Mouse (Mus musculus): ENCODE data around the gene Sntb2. TPM values are rescaled to one million over a fixed set of nuclear protein-coding genes. Genes with fewer than 3 reads are reported as not detected.

Gene Sntb2
- total and polyA plus RNA-seq, 3 experiments = 0.86 to 2.3 (median 1.3) TPM

GRCm38 (mm10) chr8:107002532-107002931 is 67.0 kb downstream of the Sntb2 start (continued):
- TF ChIP-seq ZC3H11A (IDR thresholded peaks at IDR 0.05; ENCODE audit: low read depth, low read length) (peak; percentile 25; the same call in 1 of the 2 replicates), JUND (conservative IDR thresholded peaks at IDR 0.05; ENCODE audit: low read depth, low read length) (peak; percentile 43), ZKSCAN1 (IDR thresholded peaks at IDR 0.05; ENCODE audit: borderline replicate concordance, low read depth, low read length) (no peak), KAT2A (IDR thresholded peaks at IDR 0.05; ENCODE audit: insufficient replicate concordance, low read length) (no peak), UBTF (IDR thresholded peaks at IDR 0.05; ENCODE audit: low read depth, low read length) (no peak), ZNF384 (IDR thresholded peaks at IDR 0.05; ENCODE audit: low read depth, low read length) (no peak), MXI1 (IDR thresholded peaks at IDR 0.05; ENCODE audit: low read depth, low read length) (no peak), USF1 (IDR thresholded peaks at IDR 0.05; ENCODE audit: low read depth, low read length) (no peak), MAX (IDR thresholded peaks at IDR 0.05; ENCODE audit: low read length) (no peak), ZMIZ1 (IDR thresholded peaks at IDR 0.05; ENCODE audit: low read depth, low read length) (no peak), NELFE (IDR thresholded peaks at IDR 0.05; ENCODE audit: low read depth, low read length) (peak; percentile 85; the same call in 1 of the 2 replicates), NRF1 (IDR thresholded peaks at IDR 0.05; ENCODE audit: low read depth, low read length) (no peak), BHLHE40 (IDR thresholded peaks at IDR 0.05; ENCODE audit: low read depth, low read length) (no peak), PAX5 (IDR thresholded peaks at IDR 0.05; ENCODE audit: low read length) (no peak)

- peaks cover 0 to 8% of the 10 kb centered on the region in 2 experiments for H3K36me3 ChIP-seq (replicated peaks in 1 of 2; ENCODE audit: control insufficient read depth in 1 of 2, insufficient read depth in 1 of 2, low read length in 1 of 2)
- no peaks in the 10 kb centered on the region for H3K27me3 ChIP-seq (replicated peaks)
- H3K4me3 ChIP-seq (replicated peaks in 1 of 3; ENCODE audit: low read depth in 2 of 3, low read length in 2 of 3, poor library complexity in 1 of 3) = no peak overlapping the region
- dilution Hi-C loops (cut with MboI; ENCODE audit: extremely low pct_ligation_motif_present, extremely low pct_unique_long_range_greater_than_20kb, low sequenced_read_pairs) (no loop called here), in situ Hi-C loops (cut with MboI; ENCODE audit: low pct_ligation_motif_present, low pct_unique_long_range_greater_than_20kb, low sequenced_read_pairs) (loop anchor here (10.0 kb wide), 1 partner anchor 283 kb away; no protein-coding TSS in a partner anchor)
- H3K79me2 ChIP-seq (replicated peaks; ENCODE audit: control insufficient read depth, extremely low read depth, insufficient read depth, poor library complexity, severe bottlenecking) = no peaks in the 10 kb centered on the region
- no peak for DNase-seq (ENCODE audit: extremely low read depth)
- H3K27ac ChIP-seq (ENCODE audit: insufficient read depth, low read depth) = no peak overlapping the region
- no peak overlapping the region for H3K4me2 ChIP-seq (ENCODE audit: insufficient read depth, low read depth, poor library complexity, severe bottlenecking)
- no peaks in the 10 kb centered on the region for H3K9me3 ChIP-seq (replicated peaks; ENCODE audit: low read length)
- no peak overlapping the region for H3K9ac ChIP-seq (ENCODE audit: insufficient read depth, low read depth)
- H3K4me1 ChIP-seq (ENCODE audit: control insufficient read depth in 1 of 2, insufficient read depth in 2 of 2) = no peaks in the 10 kb centered on the region
- TF ChIP-seq EP300 (IDR thresholded peaks at IDR 0.05; ENCODE audit: low read length) = no peak
- TF ChIP-seq POLR2A (IDR thresholded peaks at IDR 0.05; ENCODE audit: low read depth, low read length) = no peak
- TF ChIP-seq USF1 (IDR thresholded peaks at IDR 0.05; ENCODE audit: low read depth, low read length) = no peak
- no peak for TF ChIP-seq JUND (conservative IDR thresholded peaks at IDR 0.05; ENCODE audit: low read depth, low read length)
- no peak for TF ChIP-seq MAZ (IDR thresholded peaks at IDR 0.05; ENCODE audit: low read depth, low read length)
- TF ChIP-seq MAFK (IDR thresholded peaks at IDR 0.05; ENCODE audit: insufficient replicate concordance, low read length) = no peak
- TF ChIP-seq E2F4 (IDR thresholded peaks at IDR 0.05; ENCODE audit: insufficient replicate concordance, low read depth, low read length) = no peak
- no peak for TF ChIP-seq GABPA (IDR thresholded peaks at IDR 0.05; ENCODE audit: insufficient replicate concordance, low read depth, low read length)
- TF ChIP-seq ZC3H11A (IDR thresholded peaks at IDR 0.05; ENCODE audit: low read depth, low read length) = no peak
- no peak for TF ChIP-seq MAX (IDR thresholded peaks at IDR 0.05; ENCODE audit: low read length)
- TF ChIP-seq CTCF (conservative IDR thresholded peaks at IDR 0.05 in 1 of 2, IDR thresholded peaks at IDR 0.05 in 1 of 2; ENCODE audit: low read depth in 2 of 2, low read length in 2 of 2) = no peak
These were observed 72.2 kb downstream of the Sntb2 start for GRCm38 (mm10) chr8:107007795-107008194.

Measured in CH12.LX (cell line).